Mouse (Mus musculus) stomach, embryonic 16.5 days (tissue): ENCODE measurements around the gene Gm4969. TPM values are rescaled to one million over a fixed set of nuclear protein-coding genes. Genes with fewer than 3 reads are reported as not detected.
"Not testable (repeated sequence)": the region's sequence is repeated elsewhere in the genome, so short reads cannot be mapped to it uniquely, and the experiment has no call there.

Source experiments
- ATAC-seq: fragments of 200-750 bp; cut with Nextera tagmentation; 2 replicates; pipeline ENCODE4 v1.8.0; 2017; ENCODE audit warnings: moderate number of reproducible peaks, moderate TSS enrichment; ENCODE audit not compliant: insufficient read depth, low FRiP score
- H3K27ac ChIP-seq: fragments of 300-500 bp; sonication (generic); 2 replicates; pipeline ENCODE4 v1.5.1; 2014; ENCODE audit warnings: low read length
- H3K27me3 ChIP-seq: fragments of 300-500 bp; sonication (generic); 2 replicates; pipeline ENCODE4 v1.6.1; 2014; ENCODE audit warnings: low read length, control low read depth, mixed read lengths; ENCODE audit not compliant: control insufficient read depth, insufficient read depth
- H3K36me3 ChIP-seq: fragments of 300-500 bp; sonication (generic); 2 replicates; pipeline ENCODE4 v1.6.1; 2014; ENCODE audit warnings: low read length; ENCODE audit not compliant: control insufficient read depth, insufficient read depth
- H3K4me1 ChIP-seq: fragments of 300-500 bp; sonication (generic); 2 replicates; pipeline ENCODE4 v1.6.1; 2014; ENCODE audit warnings: low read length, control low read depth, mixed read lengths; ENCODE audit not compliant: control insufficient read depth, insufficient read depth
- H3K4me2 ChIP-seq: fragments of 300-500 bp; sonication (generic); 2 replicates; pipeline ENCODE4 v1.6.1; 2014; ENCODE audit warnings: low read depth, low read length, mixed read lengths
- H3K4me3 ChIP-seq: fragments of 300-500 bp; sonication (generic); replicated peaks from 2 replicates; pipeline ENCODE4 v1.5.1; 2014; ENCODE audit warnings: mild to moderate bottlenecking, low read length
- H3K9ac ChIP-seq: fragments of 300-500 bp; sonication (generic); 2 replicates; pipeline ENCODE4 v1.6.1; 2014; ENCODE audit warnings: low read length
- H3K9me3 ChIP-seq: fragments of 300-500 bp; sonication (generic); replicated peaks from 2 replicates; pipeline ENCODE4 v1.6.1; 2016; ENCODE audit warnings: low read length, control low read depth; ENCODE audit not compliant: control insufficient read depth
- WGBS: fragments of 180-500 bp; shearing (Covaris S2); extraction: QIAGEN DNeasy Blood & Tissue Kit; methylation state at CpG from one replicate; pipeline ENCODE4 v1.1.7; 2014; 5-methylcytosine and 5-hydroxymethylcytosine counted together
- polyA plus RNA-seq: library from polyadenylated mRNA; unstranded; fragments of >200 nt; fragmentation: Nextera tagmentation; extraction: Ambion mirVana; gene quantifications from 2 replicates; pipeline ENCODE4 v1.2.1, GENCODE M21; 2015

The Gm4969 gene
- polyA plus RNA-seq, 1 experiment from 2014 or later: 2.2 TPM

GRCm38 (mm10) chr7:19159411-19159810 lies 41.2 kb upstream of the Gm4969 start:
- ATAC-seq: no peak

DNA sequence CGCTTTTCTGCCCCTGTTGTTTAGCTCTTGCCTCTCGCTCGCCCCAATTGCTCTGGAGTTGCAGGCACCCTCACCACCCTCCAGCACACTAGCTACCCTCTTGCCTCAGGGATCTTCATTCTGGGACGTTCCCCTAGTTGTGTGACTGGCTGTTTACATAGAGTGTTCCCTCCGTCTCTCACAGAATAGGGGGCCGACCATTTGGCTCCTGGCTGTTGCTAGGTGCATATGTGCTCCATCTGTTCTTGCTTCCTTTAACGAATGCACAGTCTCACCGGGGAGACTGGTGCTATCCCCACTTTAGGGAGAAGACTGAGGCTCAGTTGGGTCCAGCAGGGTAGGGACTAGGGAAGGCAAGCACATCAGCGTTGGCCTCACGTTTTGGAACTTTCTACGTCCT lies 40.4 kb upstream of the Gm4969 start:
- no peak overlapping the region for H3K4me3 ChIP-seq
- peaks cover 14% of the 10 kb centered on the region for H3K4me1 ChIP-seq
- ATAC-seq: no peak
- no peak overlapping the region for H3K9ac ChIP-seq
- H3K9me3 ChIP-seq: no peaks in the 10 kb centered on the region
- H3K27ac ChIP-seq: no peak overlapping the region
- no peak overlapping the region for H3K4me2 ChIP-seq
- no peaks in the 10 kb centered on the region for H3K27me3 ChIP-seq
- 58% methylated on average over 11 of the region's 11 CpGs for WGBS
- H3K36me3 ChIP-seq: no peaks in the 10 kb centered on the region

More at GRCm38 (mm10) chr7:19159411-19159810, 41.2 kb upstream of the Gm4969 start:
- Histone ChIP-seq H3K4me1 (peaks cover 22% of the 10 kb centered on the region), H3K27ac (no peak overlapping the region), H3K4me2 (peak overlapping the region; percentile 77), H3K27me3 (no peaks in the 10 kb centered on the region), H3K36me3 (no peaks in the 10 kb centered on the region), H3K4me3 (no peak overlapping the region), H3K9ac (peak overlapping the region; percentile 25; the same call in 1 of the 2 replicates), H3K9me3 (no peaks in the 10 kb centered on the region)
- WGBS: 13% methylated on average over 18 of the region's 18 CpGs

GRCm38 (mm10) chr7:19157160-19157800 lies 39.1 kb upstream of the Gm4969 start:
- peak; percentile 70 for ATAC-seq
- Histone ChIP-seq H3K9ac (peak overlapping the region; percentile 43; the same call in 1 of the 2 replicates), H3K27me3 (no peaks in the 10 kb centered on the region), H3K36me3 (no peaks in the 10 kb centered on the region), H3K4me2 (peak overlapping the region; percentile 30; the same call in 1 of the 2 replicates), H3K27ac (0 out of 2 replicates have a peak overlapping the region, but pooled peaks have one; percentile 46), H3K9me3 (no peaks in the 10 kb centered on the region), H3K4me1 (peaks cover 14% of the 10 kb centered on the region), H3K4me3 (no peak overlapping the region)
- 6% methylated on average over 30 of the region's 30 CpGs for WGBS

DNA sequence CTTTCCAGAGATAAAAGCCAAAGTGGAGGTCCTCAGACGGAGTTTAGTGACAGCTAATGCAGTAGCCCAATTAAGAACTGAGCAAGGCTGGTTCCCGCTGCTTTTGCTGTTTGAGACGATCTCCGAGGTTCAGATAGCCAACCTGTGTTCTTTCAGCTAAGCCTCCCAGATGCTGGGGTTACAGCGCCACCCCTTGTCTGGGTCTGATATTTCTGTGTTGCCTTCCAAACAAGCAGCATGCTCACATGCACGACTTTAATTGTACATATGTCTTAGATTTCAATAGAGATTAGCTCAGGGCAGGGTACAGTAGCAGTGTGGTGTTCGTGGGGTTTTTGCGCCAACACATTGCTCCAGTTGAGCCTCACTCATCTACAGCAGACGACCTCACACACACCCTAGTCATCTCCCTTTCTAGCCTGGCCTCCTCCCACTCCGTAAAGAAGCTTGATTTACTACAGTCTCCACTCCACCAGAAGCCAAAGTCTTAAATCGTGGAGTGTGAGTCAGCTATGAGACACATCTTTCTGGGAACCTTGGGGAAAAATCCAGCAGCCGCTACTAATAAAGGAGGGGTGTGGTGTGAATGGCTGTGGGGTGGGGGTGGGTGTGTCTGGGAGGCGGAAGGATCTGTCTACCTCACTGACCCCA lies 37.8 kb upstream of the Gm4969 start:
- Histone ChIP-seq H3K27me3 (no peaks in the 10 kb centered on the region), H3K4me3 (no peak overlapping the region), H3K9ac (no peak overlapping the region), H3K9me3 (no peaks in the 10 kb centered on the region), H3K4me2 (no peak overlapping the region), H3K4me1 (peaks cover 14% of the 10 kb centered on the region), H3K27ac (no peak overlapping the region), H3K36me3 (no peaks in the 10 kb centered on the region)
- no peak for ATAC-seq
- WGBS: 48% methylated on average over 13 of the region's 13 CpGs

GRCm38 (mm10) chr7:19154796-19155195 lies 36.6 kb upstream of the Gm4969 start:
- H3K4me1 ChIP-seq: peaks cover 14% of the 10 kb centered on the region
- H3K27me3 ChIP-seq: no peaks in the 10 kb centered on the region
- H3K9me3 ChIP-seq: no peaks in the 10 kb centered on the region
- no peaks in the 10 kb centered on the region for H3K36me3 ChIP-seq
- H3K4me3 ChIP-seq: no peak overlapping the region
- no peak for ATAC-seq
- 84% methylated on average over 8 of the region's 8 CpGs for WGBS
- no peak overlapping the region for H3K27ac ChIP-seq
- H3K9ac ChIP-seq: no peak overlapping the region
- no peak overlapping the region for H3K4me2 ChIP-seq

GRCm38 (mm10) chr7:19151121-19151520 lies 33.0 kb upstream of the Gm4969 start:
- not testable (repeated sequence) for H3K9me3 ChIP-seq, ATAC-seq, H3K36me3 ChIP-seq, H3K4me2 ChIP-seq, H3K27ac ChIP-seq, H3K27me3 ChIP-seq, H3K9ac ChIP-seq, H3K4me3 ChIP-seq
- peaks cover 17% of the 10 kb centered on the region for H3K4me1 ChIP-seq
- 87% methylated on average over 10 of the region's 10 CpGs for WGBS

GRCm38 (mm10) chr7:19149626-19150025 lies 31.5 kb upstream of the Gm4969 start, which contains the start of gene Snrpd2:
Gene Snrpd2, plus strand, starts transcription at chr7:19149722.
- 0% methylated on average over 24 of the region's 24 CpGs for WGBS
- peaks cover 17% of the 10 kb centered on the region for H3K4me1 ChIP-seq
- H3K4me3 ChIP-seq: peak within 1 kb of the TSS; percentile 69
- no peaks in the 10 kb centered on the region for H3K9me3 ChIP-seq
- H3K36me3 ChIP-seq: no peaks in the 10 kb centered on the region
- H3K4me2 ChIP-seq: peak within 1 kb of the TSS; percentile 96
- H3K27me3 ChIP-seq: no peaks in the 10 kb centered on the region
- peak within 1 kb of the TSS; percentile 76 for H3K9ac ChIP-seq
- ATAC-seq: peak; percentile 93
- peak within 1 kb of the TSS; percentile 88 for H3K27ac ChIP-seq

- ATAC-seq: peak; percentile 98
Observed at GRCm38 (mm10) chr7:19148875-19149541, 30.8 kb upstream of the Gm4969 start, which contains the start of gene Qpctl. Gene Qpctl, minus strand, starts transcription at chr7:19149291.

More at GRCm38 (mm10) chr7:19148875-19149541, 30.8 kb upstream of the Gm4969 start, which contains the start of gene Qpctl:
- Histone ChIP-seq H3K4me1 (peaks cover 17% of the 10 kb centered on the region), H3K9ac (peak within 1 kb of the TSS; percentile 76), H3K36me3 (no peaks in the 10 kb centered on the region), H3K27me3 (no peaks in the 10 kb centered on the region), H3K4me3 (peak within 1 kb of the TSS; percentile 69), H3K9me3 (no peaks in the 10 kb centered on the region), H3K27ac (peak within 1 kb of the TSS; percentile 88), H3K4me2 (peak within 1 kb of the TSS; percentile 96)
- WGBS: under 1% methylated on average over 43 of the region's 43 CpGs
